Mouse (Mus musculus) lung, embryonic 16.5 days (tissue): ENCODE results near the gene Bub1. TPM values are rescaled to one million over a fixed set of nuclear protein-coding genes. Genes with fewer than 3 reads are reported as not detected.

Source experiments
- ATAC-seq: fragments of 200-750 bp; cut with Nextera tagmentation; 2 replicates; pipeline ENCODE4 v1.8.0; 2017; ENCODE audit warnings: low read depth, mild to moderate bottlenecking, moderate library complexity
- H3K27ac ChIP-seq: fragments of 300-500 bp; sonication (generic); 2 replicates; pipeline ENCODE4 v1.5.1; 2014; ENCODE audit warnings: mild to moderate bottlenecking, control low read depth, low read length
- H3K27me3 ChIP-seq: fragments of 300-500 bp; sonication (generic); 2 replicates; pipeline ENCODE4 v1.6.1; 2014; ENCODE audit warnings: low read depth, low read length, mixed read lengths; ENCODE audit not compliant: control insufficient read depth, insufficient read depth
- H3K36me3 ChIP-seq: fragments of 300-500 bp; sonication (generic); 2 replicates; pipeline ENCODE4 v1.6.1; 2014; ENCODE audit warnings: low read length; ENCODE audit not compliant: control insufficient read depth, insufficient read depth
- H3K4me1 ChIP-seq: fragments of 300-500 bp; sonication (generic); replicated peaks from 2 replicates; pipeline ENCODE4 v1.6.1; 2014; ENCODE audit warnings: low read length, mixed read lengths; ENCODE audit not compliant: control insufficient read depth, insufficient read depth
- H3K4me2 ChIP-seq: fragments of 300-500 bp; sonication (generic); 2 replicates; pipeline ENCODE4 v1.6.1; 2014; ENCODE audit warnings: low read depth, low read length, control low read depth
- H3K4me3 ChIP-seq: fragments of 300-500 bp; sonication (generic); 2 replicates; pipeline ENCODE4 v1.5.1; 2014; ENCODE audit warnings: mild to moderate bottlenecking, low read length, control low read depth
- H3K9ac ChIP-seq: fragments of 300-500 bp; sonication (generic); 2 replicates; pipeline ENCODE4 v1.6.1; 2014; ENCODE audit warnings: low read length, control low read depth
- H3K9me3 ChIP-seq: fragments of 300-500 bp; sonication (generic); 2 replicates; pipeline ENCODE4 v1.6.1; 2016; ENCODE audit warnings: low read length; ENCODE audit not compliant: control insufficient read depth
- WGBS: fragments of 180-500 bp; shearing (Covaris S2); extraction: QIAGEN DNeasy Blood & Tissue Kit; methylation state at CpG from one replicate; pipeline ENCODE4 v1.1.7; 2014; 5-methylcytosine and 5-hydroxymethylcytosine counted together
- polyA plus RNA-seq: library from polyadenylated mRNA; unstranded; fragments of >200 nt; fragmentation: Nextera tagmentation; extraction: Ambion mirVana; gene quantifications from 2 replicates; pipeline ENCODE4 v1.2.1, GENCODE M21; 2015

The Bub1 gene
- polyA plus RNA-seq, 1 experiment from 2014 or later, result 64.9 TPM

DNA sequence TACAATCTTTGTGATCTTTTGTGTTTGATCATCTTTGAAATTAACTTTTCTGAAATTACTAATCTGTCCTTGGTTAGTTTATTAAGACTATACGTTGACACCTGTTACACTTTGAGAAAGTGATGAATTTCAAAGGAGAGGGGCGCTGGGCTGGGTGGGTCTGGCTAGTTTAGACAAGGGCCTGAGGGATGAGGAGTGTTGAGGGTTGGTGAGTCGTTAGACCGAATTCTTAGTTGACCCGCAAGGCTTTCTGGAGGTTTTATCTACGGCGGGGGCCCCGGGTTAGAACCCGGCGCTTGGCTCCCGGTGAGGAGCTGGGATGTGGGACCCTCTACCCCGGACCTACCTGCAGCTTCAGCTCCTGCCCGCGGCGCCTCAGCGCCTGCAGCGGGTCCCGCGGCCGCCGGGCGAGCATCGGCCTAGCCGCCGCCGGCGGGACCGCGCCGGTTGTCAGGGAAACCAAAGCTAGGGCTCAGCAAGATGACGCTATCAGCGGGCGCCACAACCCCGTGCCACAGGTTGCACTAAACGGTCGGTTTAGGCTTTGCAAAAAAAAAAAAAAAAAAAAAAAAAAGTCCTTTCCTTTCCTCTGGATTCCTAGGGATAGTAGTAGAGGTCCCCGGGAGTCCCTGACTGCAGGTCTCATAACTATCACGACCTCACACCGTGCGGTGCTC lies 43.1 kb downstream of the Bub1 start, which contains the start of gene Nphp1:
Gene Nphp1 (minus strand): TSS at position 458 of the 677 bp plus-strand sequence.
- no peaks in the 10 kb centered on the region for H3K9me3 ChIP-seq
- peak within 1 kb of the TSS; percentile 87 for H3K4me2 ChIP-seq
- peaks cover 12% of the 10 kb centered on the region for H3K4me1 ChIP-seq
- H3K4me3 ChIP-seq, result peak within 1 kb of the TSS; percentile 84
- no peaks in the 10 kb centered on the region for H3K27me3 ChIP-seq
- under 1% methylated on average over 40 of the region's 40 CpGs for WGBS
- H3K9ac ChIP-seq, result peak within 1 kb of the TSS; percentile 77
- H3K36me3 ChIP-seq, result no peaks in the 10 kb centered on the region
- ATAC-seq, result peak; percentile 83
- peak within 1 kb of the TSS; percentile 76 for H3K27ac ChIP-seq

DNA sequence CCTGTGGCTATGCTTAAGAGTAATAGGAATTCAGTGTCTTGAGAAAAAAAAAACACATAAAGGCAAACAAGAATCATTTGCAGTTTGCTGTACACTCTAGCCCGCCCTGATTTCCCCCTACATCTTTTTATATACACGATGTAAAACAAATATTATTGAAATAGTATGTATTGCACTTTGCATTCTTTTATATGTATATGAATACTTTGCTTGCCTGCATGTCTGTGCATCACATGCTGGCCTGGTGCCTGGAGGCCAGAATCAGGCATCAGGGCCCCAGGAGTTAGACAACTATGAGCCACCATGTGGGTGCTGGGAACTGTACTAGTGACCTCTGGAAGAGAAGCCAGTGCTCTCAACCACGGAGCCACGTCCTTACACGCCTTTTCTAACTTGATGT lies 44.4 kb downstream of the Bub1 start:
- Histone ChIP-seq H3K27ac (no peak overlapping the region), H3K27me3 (no peaks in the 10 kb centered on the region), H3K9ac (no peak overlapping the region), H3K4me1 (peaks cover 12% of the 10 kb centered on the region), H3K4me2 (no peak overlapping the region), H3K4me3 (no peak overlapping the region), H3K36me3 (no peaks in the 10 kb centered on the region), H3K9me3 (no peaks in the 10 kb centered on the region)
- 87% methylated on average over 5 of the region's 5 CpGs for WGBS
- ATAC-seq, result no peak

DNA sequence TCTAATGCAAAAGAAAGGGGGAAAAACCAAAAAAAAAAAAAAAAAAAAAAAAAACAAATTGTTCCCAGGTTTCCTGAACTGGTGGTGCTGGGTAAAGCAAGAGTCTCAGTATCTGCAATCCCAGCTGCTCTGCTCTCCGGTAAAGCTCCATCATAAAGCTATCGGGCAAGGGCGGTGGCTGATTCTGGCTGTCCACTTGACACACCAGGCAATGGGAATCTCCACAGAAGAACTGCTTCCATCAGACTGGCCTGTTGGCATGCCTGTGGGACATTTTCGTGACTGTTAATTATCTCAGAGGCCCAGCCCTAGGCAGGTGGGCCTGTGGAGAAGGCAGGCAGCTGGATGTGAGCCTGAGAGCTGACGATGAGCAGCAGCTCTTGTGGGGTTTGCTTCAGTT lies 53.2 kb downstream of the Bub1 start:
- whole genome bisulfite sequencing, result 87% methylated on average over 5 of the region's 5 CpGs
- Histone ChIP-seq H3K4me1 (no peaks in the 10 kb centered on the region), H3K9ac (no peak overlapping the region), H3K36me3 (peaks cover 2% of the 10 kb centered on the region; the same call in 1 of the 2 replicates), H3K27me3 (no peaks in the 10 kb centered on the region), H3K27ac (no peak overlapping the region), H3K4me3 (no peak overlapping the region), H3K4me2 (no peak overlapping the region), H3K9me3 (no peaks in the 10 kb centered on the region)
- ATAC-seq, result no peak

DNA sequence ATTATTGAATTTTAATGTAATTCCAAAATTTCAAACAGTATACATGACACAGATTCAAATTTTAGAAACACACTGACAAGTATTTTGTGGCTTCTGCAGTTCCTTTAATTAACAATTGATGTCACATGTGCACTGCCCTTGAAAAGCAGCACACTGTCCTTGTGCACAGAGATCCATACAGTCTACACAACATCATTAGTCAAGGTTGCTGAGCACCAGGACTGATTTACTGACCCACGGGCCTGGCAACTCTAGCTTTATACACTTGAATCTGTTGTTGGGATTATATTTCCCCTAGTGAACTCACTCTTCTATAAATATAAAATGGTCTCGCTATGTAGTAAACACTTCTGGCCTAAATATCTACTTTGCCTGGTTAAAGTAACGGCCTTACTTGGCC lies 56.7 kb downstream of the Bub1 start:
- H3K27me3 ChIP-seq, result no peaks in the 10 kb centered on the region
- H3K27ac ChIP-seq, result no peak overlapping the region
- no peak for ATAC-seq
- WGBS, result 79% methylated on average over 3 of the region's 3 CpGs
- H3K4me1 ChIP-seq, result no peaks in the 10 kb centered on the region
- H3K9ac ChIP-seq, result no peak overlapping the region
- H3K4me2 ChIP-seq, result no peak overlapping the region
- H3K9me3 ChIP-seq, result no peaks in the 10 kb centered on the region
- peaks cover 4% of the 10 kb centered on the region; the same call in 1 of the 2 replicates for H3K36me3 ChIP-seq
- no peak overlapping the region for H3K4me3 ChIP-seq

DNA sequence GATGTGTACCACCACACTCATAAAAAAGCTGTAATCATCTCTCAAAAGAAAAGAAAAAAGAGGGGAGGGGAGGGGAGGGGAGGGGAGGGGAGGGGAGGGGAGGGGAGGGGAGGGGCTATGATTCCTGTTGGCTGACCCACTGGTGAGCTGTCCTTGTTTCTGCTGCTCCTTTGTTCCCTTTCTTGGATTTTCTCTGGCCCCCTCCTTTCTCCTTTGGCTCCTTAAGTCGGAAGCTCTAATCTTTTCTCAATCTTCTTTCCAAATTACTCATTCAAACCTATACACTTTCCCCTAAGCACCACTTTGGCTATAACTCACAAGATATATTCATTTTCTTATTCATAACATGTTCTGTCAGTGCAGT lies 57.1 kb downstream of the Bub1 start:
- no peak overlapping the region for H3K4me2 ChIP-seq
- peaks cover 4% of the 10 kb centered on the region; the same call in 1 of the 2 replicates for H3K36me3 ChIP-seq
- H3K27ac ChIP-seq, result no peak overlapping the region
- no peak for ATAC-seq
- no peaks in the 10 kb centered on the region for H3K9me3 ChIP-seq
- WGBS, result 43% methylated on average over 1 of the region's 1 CpGs
- H3K9ac ChIP-seq, result no peak overlapping the region
- H3K4me1 ChIP-seq, result no peaks in the 10 kb centered on the region
- no peak overlapping the region for H3K4me3 ChIP-seq
- H3K27me3 ChIP-seq, result no peaks in the 10 kb centered on the region

DNA sequence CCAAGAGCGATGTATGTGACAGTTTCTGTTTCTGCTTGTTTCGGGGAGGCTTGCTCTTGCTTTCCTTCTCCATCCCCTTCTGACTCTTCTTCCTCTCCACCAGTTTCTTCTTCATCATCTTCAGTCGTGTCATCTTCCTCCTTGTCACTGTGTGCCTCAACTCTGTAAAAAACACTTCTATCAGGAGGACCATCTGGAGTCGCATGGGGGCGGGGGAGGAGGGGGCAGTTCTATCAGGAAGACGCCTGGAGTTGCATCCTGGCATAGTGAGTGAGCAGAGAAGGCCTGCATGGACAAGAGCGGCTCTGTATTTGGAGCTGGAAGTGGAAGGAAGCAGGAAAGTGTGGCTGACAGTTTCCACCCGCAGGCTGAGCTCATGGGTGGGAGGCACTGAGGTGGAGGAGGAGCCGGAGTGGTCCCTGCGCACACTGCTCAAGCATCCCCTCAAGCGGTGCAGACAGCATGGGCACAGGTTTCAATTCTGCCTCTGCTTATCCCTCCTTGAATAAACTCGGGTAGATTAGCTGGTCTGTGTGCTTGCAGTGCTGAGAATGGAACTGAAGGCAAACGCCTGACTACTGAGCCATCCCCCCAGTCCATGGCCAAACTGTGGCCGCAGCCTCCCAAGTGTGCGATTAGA lies 57.6 kb downstream of the Bub1 start:
- H3K9me3 ChIP-seq, result no peaks in the 10 kb centered on the region
- H3K4me1 ChIP-seq, result no peaks in the 10 kb centered on the region
- H3K36me3 ChIP-seq, result peaks cover 4% of the 10 kb centered on the region; the same call in 1 of the 2 replicates
- no peak overlapping the region for H3K4me3 ChIP-seq
- no peak overlapping the region for H3K9ac ChIP-seq
- 59% methylated on average over 15 of the region's 15 CpGs for WGBS
- no peak for ATAC-seq
- no peaks in the 10 kb centered on the region for H3K27me3 ChIP-seq
- no peak overlapping the region for H3K27ac ChIP-seq
- H3K4me2 ChIP-seq, result no peak overlapping the region

DNA sequence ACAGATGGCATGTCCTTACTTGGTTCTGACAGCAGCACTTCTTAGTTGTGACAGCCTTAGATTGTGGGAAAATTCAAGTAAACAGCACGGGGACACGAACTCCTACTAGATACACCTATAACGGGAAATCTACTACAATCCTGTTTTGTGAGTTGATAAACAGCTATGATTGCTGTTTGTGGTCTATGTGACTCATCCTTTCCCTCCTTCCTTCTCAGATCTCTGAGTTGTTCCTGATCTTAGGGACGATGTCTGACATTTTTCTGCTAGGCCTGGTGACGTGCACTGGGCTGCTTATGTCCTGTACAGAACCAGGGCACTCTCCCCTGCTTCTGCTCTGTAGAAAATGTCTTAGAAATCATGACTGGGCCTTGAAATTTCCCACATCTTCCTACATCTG lies 70.1 kb downstream of the Bub1 start:
- WGBS, result 81% methylated on average over 5 of the region's 5 CpGs

DNA sequence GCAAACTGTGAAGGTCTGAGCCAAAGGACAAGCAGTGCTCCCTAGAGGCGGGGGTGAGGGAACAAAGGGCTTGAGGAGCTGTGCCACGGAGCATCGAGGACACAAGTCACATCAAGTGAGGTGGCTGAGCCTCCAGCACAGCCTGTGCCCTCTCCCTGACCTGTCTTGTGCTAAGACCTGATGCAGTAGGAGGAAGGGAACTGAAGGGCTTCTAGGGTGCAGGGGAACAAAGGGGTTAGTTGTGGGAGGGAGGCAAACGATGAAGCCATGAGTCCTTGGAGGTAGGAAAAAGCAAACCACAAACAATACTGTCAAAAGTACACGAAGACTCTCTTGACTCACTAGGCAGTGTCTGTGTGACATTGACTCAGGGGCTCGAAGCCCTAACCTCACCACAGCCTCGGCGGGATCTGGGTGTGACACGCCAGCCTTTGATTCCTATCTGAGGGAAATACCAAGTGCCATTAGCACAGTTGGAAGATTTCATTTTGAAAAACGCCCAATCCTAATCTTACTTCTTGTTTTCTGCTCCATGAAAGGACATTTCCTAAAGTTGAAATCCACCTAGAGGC lies 71.2 kb downstream of the Bub1 start:
- Histone ChIP-seq H3K4me1 (no peaks in the 10 kb centered on the region), H3K9me3 (no peaks in the 10 kb centered on the region), H3K9ac (no peak overlapping the region), H3K4me2 (no peak overlapping the region), H3K27me3 (no peaks in the 10 kb centered on the region), H3K36me3 (0 out of 2 replicates have a peak, but pooled peaks cover 7% of the 10 kb centered on the region), H3K27ac (no peak overlapping the region), H3K4me3 (no peak overlapping the region)
- no peak for ATAC-seq
- 62% methylated on average over 10 of the region's 10 CpGs for WGBS

More for the DNA sequence above, 70.1 kb downstream of the Bub1 start:
- Histone ChIP-seq H3K9me3 (no peaks in the 10 kb centered on the region), H3K4me3 (no peak overlapping the region), H3K4me2 (no peak overlapping the region), H3K36me3 (0 out of 2 replicates have a peak, but pooled peaks cover 7% of the 10 kb centered on the region), H3K4me1 (no peaks in the 10 kb centered on the region), H3K27ac (no peak overlapping the region), H3K27me3 (no peaks in the 10 kb centered on the region), H3K9ac (no peak overlapping the region)
- ATAC-seq, result no peak

DNA sequence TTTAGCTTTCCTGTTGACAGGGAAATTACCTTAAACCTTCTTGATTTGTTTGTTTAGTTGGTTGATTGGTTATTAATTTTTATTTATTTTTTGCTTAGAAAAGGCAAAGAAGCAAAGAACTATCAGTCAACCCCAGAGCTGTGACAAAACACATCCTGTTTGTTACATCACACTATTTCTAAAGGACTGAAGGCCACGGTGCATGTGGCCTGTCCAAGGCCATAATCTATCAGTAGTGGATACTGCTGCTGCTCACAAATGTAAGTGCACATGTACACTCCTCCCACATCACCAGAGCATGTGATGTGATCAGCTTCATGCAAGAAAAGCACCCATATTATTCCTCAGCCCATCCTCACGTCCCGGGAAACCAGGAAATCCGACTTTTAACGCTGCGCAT lies 71.7 kb downstream of the Bub1 start:
- Histone ChIP-seq H3K4me1 (no peaks in the 10 kb centered on the region), H3K27ac (no peak overlapping the region), H3K9me3 (no peaks in the 10 kb centered on the region), H3K4me2 (no peak overlapping the region), H3K36me3 (0 out of 2 replicates have a peak, but pooled peaks cover 7% of the 10 kb centered on the region), H3K9ac (no peak overlapping the region), H3K4me3 (no peak overlapping the region), H3K27me3 (no peaks in the 10 kb centered on the region)
- WGBS, result 83% methylated on average over 6 of the region's 6 CpGs
- no peak for ATAC-seq
